Mouse (Mus musculus): ENCODE results near the gene Ezh1.
A peak's percentile ranks its signal among the peaks of the same experiment; 100 is the strongest.

Gene Ezh1

GRCm38 (mm10) chr11:101246702-101247012 is 20.4 kb upstream of the Ezh1 start:
- DNase-seq (ENCODE audit: low read depth, low spot score): no peak

- no peak for DNase-seq (ENCODE audit: low read depth, low spot score)
These were observed 19.8 kb upstream of the Ezh1 start, which contains the start of gene Ramp2 for GRCm38 (mm10) chr11:101245855-101246701. Gene Ramp2, plus strand, starts transcription at chr11:101246028.

GRCm38 (mm10) chr11:101245071-101245470 is 18.8 kb upstream of the Ezh1 start:
- no peak for DNase-seq (ENCODE audit: low read depth, low spot score)

- no peak for DNase-seq (ENCODE audit: low read depth, low spot score)
These were observed 11.9 kb upstream of the Ezh1 start for GRCm38 (mm10) chr11:101238071-101238647.

GRCm38 (mm10) chr11:101236782-101237181 is 10.5 kb upstream of the Ezh1 start:
- DNase-seq (ENCODE audit: low read depth, low spot score): no peak

GRCm38 (mm10) chr11:101235429-101235828 is 9.2 kb upstream of the Ezh1 start:
- DNase-seq (ENCODE audit: low read depth, low spot score): no peak

GRCm38 (mm10) chr11:101234124-101234523 is 7.9 kb upstream of the Ezh1 start:
- DNase-seq (ENCODE audit: low read depth, low spot score): no peak

- no peak for DNase-seq (ENCODE audit: low read depth, low spot score)
These were observed 7.0 kb upstream of the Ezh1 start for GRCm38 (mm10) chr11:101233240-101233639.

- DNase-seq (ENCODE audit: low read depth, low spot score): no peak
These were observed 6.0 kb upstream of the Ezh1 start for GRCm38 (mm10) chr11:101232010-101232839.

GRCm38 (mm10) chr11:101230991-101231871 is 5.0 kb upstream of the Ezh1 start:
- DNase-seq (ENCODE audit: low read depth, low spot score): peak; percentile 19

GRCm38 (mm10) chr11:101230526-101230925 is 4.3 kb upstream of the Ezh1 start:
- no peak for DNase-seq (ENCODE audit: low read depth, low spot score)

- no peak for DNase-seq (ENCODE audit: low read depth, low spot score)
These were observed 3.8 kb upstream of the Ezh1 start for GRCm38 (mm10) chr11:101230061-101230511.

- DNase-seq (ENCODE audit: low read depth, low spot score): no peak
These were observed 3.2 kb upstream of the Ezh1 start for GRCm38 (mm10) chr11:101229361-101229900.

GRCm38 (mm10) chr11:101225331-101226064 is 765 bp downstream of the Ezh1 start:
- no peak for DNase-seq (ENCODE audit: low read depth, low spot score)

- no peak for DNase-seq (ENCODE audit: low read depth, low spot score)
These were observed 1.9 kb downstream of the Ezh1 start for GRCm38 (mm10) chr11:101224337-101224736.

GRCm38 (mm10) chr11:101221306-101221986 is 4.8 kb downstream of the Ezh1 start:
- peak; percentile 67 for DNase-seq (ENCODE audit: low read depth, low spot score)

- no peak for DNase-seq (ENCODE audit: low read depth, low spot score)
These were observed 5.4 kb downstream of the Ezh1 start for GRCm38 (mm10) chr11:101220853-101221252.

- DNase-seq (ENCODE audit: low read depth, low spot score): no peak
These were observed 7.7 kb downstream of the Ezh1 start for GRCm38 (mm10) chr11:101218436-101219055.

- DNase-seq (ENCODE audit: low read depth, low spot score): no peak
These were observed 9.3 kb downstream of the Ezh1 start for GRCm38 (mm10) chr11:101216936-101217335.

Data from A20 (cell line).